Mouse (Mus musculus) myocyte (in vitro differentiated cells): ENCODE measurements around the gene Gm7970. TPM values are rescaled to one million over a fixed set of nuclear protein-coding genes. Genes with fewer than 3 reads are reported as not detected.
"Not testable (repeated sequence)": the region's sequence is repeated elsewhere in the genome, so short reads cannot be mapped to it uniquely, and the experiment has no call there.

Experiments used
- H3K27me3 ChIP-seq: one replicate; pipeline ENCODE4 v1.6.1; 2011; ENCODE audit not compliant: control insufficient read depth, insufficient read depth, insufficient read length
- H3K36me3 ChIP-seq: one replicate; pipeline ENCODE4 v1.6.1; 2011; ENCODE audit not compliant: control insufficient read depth, insufficient read depth
- H3K4me2 ChIP-seq: one replicate; pipeline ENCODE4 v1.6.1; 2011; ENCODE audit warnings: low read depth, control low read depth
- H3K4me3 ChIP-seq: one replicate; pipeline ENCODE4 v1.5.1; 2011; ENCODE audit warnings: mild to moderate bottlenecking, control low read depth, moderate library complexity
- H3K79me2 ChIP-seq: one replicate; pipeline ENCODE4 v1.6.1; 2011; ENCODE audit not compliant: control insufficient read depth, insufficient read depth
- H3ac ChIP-seq: one replicate; pipeline ENCODE4 v1.6.1; 2011; ENCODE audit not compliant: control insufficient read depth, insufficient read length
- polyA plus RNA-seq: library from polyadenylated mRNA; unstranded; fragments of >200 nt; fragmentation: generic; extraction: Trizol; gene quantifications from one replicate; pipeline ENCODE4 v1.2.1, GENCODE M21; 2012; ENCODE audit warnings: missing spikeins

Gene Gm7970
- polyA plus RNA-seq: not detected

- not testable (repeated sequence) for H3K79me2 ChIP-seq, H3K4me3 ChIP-seq, H3K27me3 ChIP-seq
Measured at GRCm38 (mm10) chr14:41555483-41555882, at the start of gene Gm7970. Gene Gm7970, minus strand, starts transcription at chr14:41555583.

GRCm38 (mm10) chr14:41600935-41601334, 45.6 kb upstream of the Gm7970 start:
- not testable (repeated sequence) for H3ac ChIP-seq, H3K4me2 ChIP-seq

More at GRCm38 (mm10) chr14:41555483-41555882, at the start of gene Gm7970:
- H3K36me3 ChIP-seq, H3ac ChIP-seq, H3K4me2 ChIP-seq: not testable (repeated sequence)

GRCm38 (mm10) chr14:41586346-41586745, 31.0 kb upstream of the Gm7970 start:
- H3K27me3 ChIP-seq, H3ac ChIP-seq, H3K4me2 ChIP-seq: not testable (repeated sequence)

More at GRCm38 (mm10) chr14:41600935-41601334, 45.6 kb upstream of the Gm7970 start:
- not testable (repeated sequence) for H3K36me3 ChIP-seq, H3K27me3 ChIP-seq, H3K4me3 ChIP-seq, H3K79me2 ChIP-seq

GRCm38 (mm10) chr14:41572911-41573310, 17.5 kb upstream of the Gm7970 start, which contains the start of gene 1700049E17Rik2:
Gene 1700049E17Rik2, plus strand, starts transcription at chr14:41573211.
- H3K79me2 ChIP-seq, H3K27me3 ChIP-seq, H3K36me3 ChIP-seq, H3ac ChIP-seq, H3K4me3 ChIP-seq, H3K4me2 ChIP-seq: not testable (repeated sequence)

More at GRCm38 (mm10) chr14:41586346-41586745, 31.0 kb upstream of the Gm7970 start:
- not testable (repeated sequence) for H3K79me2 ChIP-seq, H3K4me3 ChIP-seq, H3K36me3 ChIP-seq

- not testable (repeated sequence) for H3ac ChIP-seq, H3K36me3 ChIP-seq, H3K79me2 ChIP-seq, H3K4me2 ChIP-seq, H3K27me3 ChIP-seq, H3K4me3 ChIP-seq
Measured at GRCm38 (mm10) chr14:41524695-41525094, 30.7 kb downstream of the Gm7970 start.

GRCm38 (mm10) chr14:41520683-41521082, 34.7 kb downstream of the Gm7970 start:
- not testable (repeated sequence) for H3K79me2 ChIP-seq, H3K36me3 ChIP-seq, H3K4me3 ChIP-seq, H3K27me3 ChIP-seq, H3K4me2 ChIP-seq, H3ac ChIP-seq

Other genes starting within 250 kb of the Gm7970 start
- not detected for gene Gm5798, start 207.0 kb downstream of the Gm7970 start, polyA plus RNA-seq
- gene Gm7945, start 169.2 kb downstream of the Gm7970 start, polyA plus RNA-seq: not detected
- not detected for gene Gm6482, start 147.3 kb downstream of the Gm7970 start, polyA plus RNA-seq
- not detected for gene Gm7954, start 102.1 kb downstream of the Gm7970 start, polyA plus RNA-seq
- gene Gm3486, start 66.1 kb downstream of the Gm7970 start, polyA plus RNA-seq: not detected
- gene 1700049E17Rik2, start 17.6 kb upstream of the Gm7970 start, polyA plus RNA-seq: not detected
- not detected for gene Gm3072, start 69.0 kb upstream of the Gm7970 start, polyA plus RNA-seq
- not detected for gene Gm3676, start 90.9 kb upstream of the Gm7970 start, polyA plus RNA-seq
- not detected for gene Gm8068, start 146.3 kb upstream of the Gm7970 start, polyA plus RNA-seq
- not detected for gene Gm7929, start 195.0 kb upstream of the Gm7970 start, polyA plus RNA-seq
- gene Gm47189, start 216.9 kb upstream of the Gm7970 start, polyA plus RNA-seq: not detected